Mouse (Mus musculus) midbrain, embryonic 11.5 days (tissue): Measurements from ENCODE around the gene Ivns1abp. TPM values are rescaled to one million over a fixed set of nuclear protein-coding genes. Genes with fewer than 3 reads are reported as not detected.

Source experiments
- ATAC-seq: fragments of 200-750 bp; cut with Nextera tagmentation; 2 replicates; pipeline ENCODE4 v1.8.0; 2017; ENCODE audit warnings: moderate TSS enrichment, moderate library complexity; ENCODE audit not compliant: low FRiP score
- DNase-seq: peaks from one replicate; pipeline ENCODE4 v3.0.0; 2015; ENCODE audit warnings: low spot score; ENCODE audit errors: missing footprints
- H3K27ac ChIP-seq: fragments of 300-500 bp; sonication (generic); 2 replicates; pipeline ENCODE4 v1.5.1; 2014; ENCODE audit warnings: low read depth, low read length
- H3K27me3 ChIP-seq: fragments of 300-500 bp; sonication (generic); 2 replicates; pipeline ENCODE4 v1.6.1; 2014; ENCODE audit warnings: mild to moderate bottlenecking, low read length, moderate library complexity, mixed read lengths; ENCODE audit not compliant: control insufficient read depth, insufficient read depth
- H3K36me3 ChIP-seq: fragments of 300-500 bp; sonication (generic); 2 replicates; pipeline ENCODE4 v1.6.1; 2014; ENCODE audit warnings: mild to moderate bottlenecking, low read length, moderate library complexity, mixed read lengths; ENCODE audit not compliant: control insufficient read depth, insufficient read depth
- H3K4me1 ChIP-seq: fragments of 300-500 bp; sonication (generic); 2 replicates; pipeline ENCODE4 v1.6.1; 2014; ENCODE audit warnings: low read length; ENCODE audit not compliant: control insufficient read depth, insufficient read depth
- H3K4me2 ChIP-seq: fragments of 300-500 bp; sonication (generic); 2 replicates; pipeline ENCODE4 v1.6.1; 2014; ENCODE audit warnings: mild to moderate bottlenecking, moderate library complexity
- H3K4me3 ChIP-seq: fragments of 300-500 bp; sonication (generic); 2 replicates; pipeline ENCODE4 v1.5.1; 2014; ENCODE audit warnings: low read depth, low read length
- H3K9ac ChIP-seq: fragments of 300-500 bp; sonication (generic); 2 replicates; pipeline ENCODE4 v1.6.1; 2014; ENCODE audit warnings: low read length
- H3K9me3 ChIP-seq: fragments of 300-500 bp; sonication (generic); 2 replicates; pipeline ENCODE4 v1.6.1; 2016; ENCODE audit warnings: low read length; ENCODE audit not compliant: control insufficient read depth
- WGBS: fragments of 180-500 bp; shearing (Covaris S2); extraction: QIAGEN DNeasy Blood & Tissue Kit; methylation state at CpG from one replicate; pipeline ENCODE4 v1.1.7; 2014; 5-methylcytosine and 5-hydroxymethylcytosine counted together
- polyA plus RNA-seq: library from polyadenylated mRNA; unstranded; fragments of >200 nt; fragmentation: Nextera tagmentation; extraction: Ambion mirVana; gene quantifications from 2 replicates; pipeline ENCODE4 v1.2.1, GENCODE M21; 2014

The Ivns1abp gene
- polyA plus RNA-seq, 1 experiment from 2014 or later: 434 TPM

DNA sequence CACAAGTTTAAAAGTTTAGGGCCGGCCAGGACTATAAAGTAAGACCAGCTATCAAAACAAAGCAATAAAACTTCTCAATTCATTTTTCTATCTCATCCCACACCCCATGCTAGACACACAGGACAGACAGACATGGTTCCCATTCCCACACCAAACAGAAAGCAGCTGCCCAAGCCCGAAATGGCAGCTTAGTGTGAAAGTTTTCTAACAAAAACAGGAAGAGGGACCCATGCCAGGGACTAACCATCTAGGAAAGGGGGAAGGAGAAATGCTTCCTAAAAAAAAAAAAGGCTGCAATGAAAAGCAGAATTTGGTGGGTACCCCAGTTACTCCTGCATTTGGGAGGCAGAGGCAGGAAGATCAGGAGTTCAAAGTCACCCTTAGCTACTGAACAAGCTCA is 37.2 kb upstream of the Ivns1abp start:
- Histone ChIP-seq H3K27me3 (no peaks in the 10 kb centered on the region), H3K9me3 (no peaks in the 10 kb centered on the region), H3K27ac (no peak overlapping the region), H3K9ac (no peak overlapping the region), H3K4me1 (no peaks in the 10 kb centered on the region), H3K4me3 (no peak overlapping the region), H3K4me2 (no peak overlapping the region), H3K36me3 (no peaks in the 10 kb centered on the region)
- ATAC-seq (no peak), DNase-seq (no peak)
- WGBS: 83% methylated on average over 2 of the region's 2 CpGs

DNA sequence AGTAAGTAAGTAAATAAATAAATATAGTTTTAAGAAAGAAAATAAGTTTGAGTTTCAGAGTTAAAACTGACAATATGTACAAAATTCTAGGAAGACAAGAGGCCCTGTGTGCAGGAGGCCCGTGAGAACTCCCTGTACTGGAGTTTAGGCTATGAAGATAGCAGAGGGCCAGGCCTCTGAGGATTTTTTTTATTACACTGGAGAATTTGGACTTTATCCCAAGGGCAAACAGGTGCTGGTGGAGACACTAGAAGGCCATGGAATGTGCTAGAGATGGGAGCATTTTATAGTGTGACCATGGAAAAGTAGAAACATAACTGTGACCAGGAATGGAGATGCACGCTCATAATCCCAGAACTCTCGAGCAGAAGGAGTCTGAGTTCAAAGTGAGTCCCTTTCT is 36.5 kb upstream of the Ivns1abp start:
- no peak overlapping the region for H3K4me3 ChIP-seq
- no peak for ATAC-seq
- WGBS: 83% methylated on average over 3 of the region's 3 CpGs

DNA sequence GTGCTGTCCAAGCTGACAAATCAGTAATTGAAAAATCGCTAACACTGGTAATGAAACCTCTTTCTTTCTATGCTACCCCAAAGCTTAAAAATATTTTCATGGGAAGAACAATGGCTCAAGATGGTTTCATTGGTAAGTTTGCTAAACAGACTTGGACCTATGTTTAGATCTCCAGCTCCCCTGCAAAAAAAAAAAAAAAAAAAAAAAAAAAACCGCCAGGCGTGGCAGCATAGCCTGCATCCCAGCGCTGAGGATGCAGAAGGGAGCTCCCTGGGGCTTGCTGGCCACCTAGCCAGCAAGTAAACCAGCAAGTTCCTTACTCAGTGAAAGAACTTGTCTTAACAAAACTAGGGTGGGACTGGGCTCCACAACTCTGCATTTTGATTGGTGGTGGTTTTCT is 35.8 kb upstream of the Ivns1abp start:
- Histone ChIP-seq H3K36me3 (no peaks in the 10 kb centered on the region), H3K4me3 (no peak overlapping the region), H3K9me3 (no peaks in the 10 kb centered on the region), H3K4me2 (no peak overlapping the region), H3K9ac (no peak overlapping the region), H3K4me1 (no peaks in the 10 kb centered on the region), H3K27ac (no peak overlapping the region), H3K27me3 (no peaks in the 10 kb centered on the region)
- WGBS: 59% methylated on average over 4 of the region's 4 CpGs
- no peak for DNase-seq
- no peak for ATAC-seq

More for the DNA sequence above, 36.5 kb upstream of the Ivns1abp start:
- Histone ChIP-seq H3K9ac (no peak overlapping the region), H3K27me3 (no peaks in the 10 kb centered on the region), H3K27ac (no peak overlapping the region), H3K4me1 (no peaks in the 10 kb centered on the region), H3K9me3 (no peaks in the 10 kb centered on the region), H3K4me2 (no peak overlapping the region), H3K36me3 (no peaks in the 10 kb centered on the region)
- no peak for DNase-seq

DNA sequence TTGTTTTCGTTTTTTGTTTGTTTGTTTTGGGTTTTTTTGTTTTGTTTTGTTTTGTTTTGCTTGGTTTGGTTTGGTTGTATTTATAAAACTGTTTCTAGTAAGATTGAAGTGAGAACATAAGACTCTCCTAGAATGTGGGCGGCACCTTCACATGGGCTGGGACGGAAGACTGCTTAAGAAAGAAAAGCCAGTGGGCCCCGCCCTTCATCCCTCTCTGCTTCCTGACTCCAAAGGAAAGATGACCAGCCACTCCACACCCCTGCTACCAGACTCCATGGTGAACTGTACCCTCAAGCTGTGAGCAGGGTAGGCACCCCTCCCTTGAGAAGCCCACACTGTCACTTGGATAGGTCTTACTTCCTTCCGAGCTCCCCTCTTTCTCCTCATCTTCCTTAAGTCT is 33.8 kb upstream of the Ivns1abp start:
- Histone ChIP-seq H3K9ac (no peak overlapping the region), H3K9me3 (no peaks in the 10 kb centered on the region), H3K36me3 (no peaks in the 10 kb centered on the region), H3K4me2 (no peak overlapping the region), H3K27me3 (no peaks in the 10 kb centered on the region), H3K4me3 (no peak overlapping the region), H3K4me1 (no peaks in the 10 kb centered on the region), H3K27ac (no peak overlapping the region)
- ATAC-seq (no peak), DNase-seq (no peak)
- 79% methylated on average over 5 of the region's 5 CpGs for WGBS

DNA sequence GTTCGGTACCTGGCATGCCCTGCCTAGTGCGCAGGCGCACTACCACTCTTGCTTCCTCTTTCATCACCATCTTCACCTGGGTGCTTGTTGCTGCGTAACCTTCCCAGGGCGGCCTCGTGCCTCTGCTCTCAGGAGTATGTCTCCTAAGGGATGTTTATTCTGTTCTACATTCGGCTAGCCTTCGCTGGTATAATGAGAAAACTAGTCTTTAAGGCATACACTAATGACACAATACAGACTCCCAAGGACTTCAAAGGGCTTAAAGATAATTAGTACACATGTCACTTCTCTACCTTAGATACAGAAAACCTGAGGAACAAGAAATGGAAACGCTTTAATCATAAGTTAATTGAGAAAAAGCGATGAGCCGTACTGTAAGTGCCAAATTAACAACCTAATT is 32.9 kb upstream of the Ivns1abp start:
- DNase-seq (no peak), ATAC-seq (no peak)
- Histone ChIP-seq H3K27ac (no peak overlapping the region), H3K9me3 (no peaks in the 10 kb centered on the region), H3K36me3 (no peaks in the 10 kb centered on the region), H3K4me3 (no peak overlapping the region), H3K4me2 (no peak overlapping the region), H3K9ac (no peak overlapping the region), H3K27me3 (no peaks in the 10 kb centered on the region), H3K4me1 (no peaks in the 10 kb centered on the region)
- WGBS: 90% methylated on average over 11 of the region's 11 CpGs

DNA sequence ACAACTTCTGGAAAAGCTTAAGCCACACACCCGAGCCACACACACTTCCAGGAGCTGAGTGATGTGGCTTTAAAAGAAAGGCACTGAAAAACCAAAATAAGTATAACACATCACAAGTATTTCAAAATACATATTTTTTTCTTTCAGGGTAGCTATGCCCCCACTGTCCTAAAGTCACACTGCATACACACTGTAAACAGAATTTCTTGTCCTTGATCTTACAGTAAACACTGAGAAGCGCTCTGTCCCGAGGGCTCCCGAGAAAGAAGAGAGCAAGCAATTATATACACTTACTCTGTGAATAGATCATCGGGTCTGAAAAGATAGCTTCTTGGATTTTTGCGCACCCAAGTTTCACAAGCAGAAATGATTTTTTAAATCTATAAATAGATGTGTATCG is 25.0 kb upstream of the Ivns1abp start:
- Histone ChIP-seq H3K36me3 (no peaks in the 10 kb centered on the region), H3K9ac (no peak overlapping the region), H3K4me3 (no peak overlapping the region), H3K27me3 (no peaks in the 10 kb centered on the region), H3K4me2 (no peak overlapping the region), H3K27ac (no peak overlapping the region), H3K4me1 (no peaks in the 10 kb centered on the region), H3K9me3 (no peaks in the 10 kb centered on the region)
- WGBS: 88% methylated on average over 7 of the region's 7 CpGs
- DNase-seq (no peak), ATAC-seq (no peak)

DNA sequence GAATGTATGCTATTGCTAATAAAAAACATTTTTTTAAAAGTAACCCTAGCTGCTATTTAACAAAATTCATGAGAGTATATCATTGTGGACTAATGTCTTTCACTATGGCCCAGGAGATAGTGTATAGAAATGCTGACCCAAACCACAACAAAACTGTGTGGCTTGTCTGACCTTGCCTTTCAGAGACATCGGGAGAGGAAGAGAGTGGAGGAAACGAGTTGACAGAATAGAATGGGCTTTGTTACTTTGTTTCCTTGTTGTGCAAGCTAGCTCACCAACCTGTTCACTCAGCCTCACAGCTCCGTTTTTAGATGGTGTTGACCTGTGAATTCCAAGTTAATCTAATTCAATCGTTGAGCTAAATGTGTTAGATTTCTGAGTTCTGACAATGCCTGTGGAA is 23.9 kb upstream of the Ivns1abp start:
- Histone ChIP-seq H3K4me3 (no peak overlapping the region), H3K36me3 (no peaks in the 10 kb centered on the region), H3K27ac (no peak overlapping the region), H3K9ac (no peak overlapping the region), H3K9me3 (no peaks in the 10 kb centered on the region), H3K4me2 (no peak overlapping the region), H3K27me3 (no peaks in the 10 kb centered on the region), H3K4me1 (no peaks in the 10 kb centered on the region)
- ATAC-seq (no peak), DNase-seq (no peak)
- WGBS: 73% methylated on average over 4 of the region's 4 CpGs

DNA sequence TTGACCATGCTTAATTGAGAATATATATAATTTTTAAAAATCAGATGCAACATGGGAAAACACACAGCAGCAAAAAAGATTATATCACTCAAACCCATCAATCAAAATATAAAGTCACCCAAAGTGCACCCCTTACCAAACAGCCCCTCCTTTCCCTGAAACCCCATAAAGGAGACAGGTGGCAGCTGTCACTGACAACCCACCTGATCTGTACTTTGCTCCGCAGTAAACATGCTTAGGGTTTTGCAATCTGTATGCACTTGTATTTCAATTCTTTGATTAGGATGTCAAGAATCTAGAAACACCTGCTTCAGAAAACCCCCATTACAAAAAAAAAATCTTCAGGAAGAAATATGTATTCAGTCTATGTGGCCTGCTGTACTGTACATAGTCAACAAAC is 18.9 kb upstream of the Ivns1abp start:
- no peak for DNase-seq
- Histone ChIP-seq H3K4me1 (no peaks in the 10 kb centered on the region), H3K27me3 (no peaks in the 10 kb centered on the region), H3K9me3 (no peaks in the 10 kb centered on the region), H3K4me2 (no peak overlapping the region), H3K4me3 (no peak overlapping the region), H3K9ac (no peak overlapping the region), H3K27ac (no peak overlapping the region), H3K36me3 (no peaks in the 10 kb centered on the region)
- 100% methylated on average over 1 of the region's 1 CpGs for WGBS
- ATAC-seq: no peak

DNA sequence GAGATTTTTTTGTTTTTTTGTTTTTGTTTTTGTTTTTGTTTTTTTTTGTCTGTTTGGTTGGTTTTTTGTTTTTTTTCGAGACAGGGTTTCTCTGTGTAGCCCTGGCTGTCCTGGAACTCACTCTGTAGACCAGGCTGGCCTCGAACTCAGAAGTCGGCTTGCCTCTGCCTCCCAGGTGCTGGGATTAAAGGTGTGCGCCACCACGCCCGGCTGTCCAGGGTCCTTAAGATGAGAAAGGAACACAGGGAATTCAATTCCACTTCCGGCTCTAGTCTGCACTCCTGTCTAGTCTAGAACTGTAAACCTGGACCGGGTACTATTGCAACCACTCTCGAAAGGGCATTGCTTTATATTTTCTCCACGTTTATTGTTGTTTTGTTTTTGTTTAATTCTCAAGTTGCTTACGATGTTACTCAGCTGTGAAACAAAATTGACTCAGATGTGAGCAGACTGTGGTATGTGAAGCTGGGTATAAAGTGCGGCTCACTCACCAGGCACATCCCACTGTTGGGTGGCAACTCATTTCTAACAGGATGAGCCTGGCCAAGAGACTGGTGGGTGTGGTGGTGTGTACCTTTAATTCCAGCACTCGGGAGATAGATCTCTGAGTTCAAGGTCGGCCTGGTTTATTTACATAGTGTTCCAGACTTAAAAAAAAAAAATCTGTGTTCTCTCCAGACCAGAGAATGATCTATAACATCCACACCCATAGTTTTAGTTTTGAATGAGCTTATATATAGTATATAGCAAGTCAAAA is 15.8 kb upstream of the Ivns1abp start:
- whole genome bisulfite sequencing: 86% methylated on average over 14 of the region's 14 CpGs
- ATAC-seq: no peak
- H3K9ac ChIP-seq: no peak overlapping the region

More for the DNA sequence above, 15.8 kb upstream of the Ivns1abp start:
- DNase-seq: no peak
- Histone ChIP-seq H3K4me1 (no peaks in the 10 kb centered on the region), H3K36me3 (no peaks in the 10 kb centered on the region), H3K4me3 (no peak overlapping the region), H3K27ac (no peak overlapping the region), H3K9me3 (no peaks in the 10 kb centered on the region), H3K4me2 (no peak overlapping the region), H3K27me3 (no peaks in the 10 kb centered on the region)
